Mouse (Mus musculus): Measurements from ENCODE around the gene Syn3.

DNA sequence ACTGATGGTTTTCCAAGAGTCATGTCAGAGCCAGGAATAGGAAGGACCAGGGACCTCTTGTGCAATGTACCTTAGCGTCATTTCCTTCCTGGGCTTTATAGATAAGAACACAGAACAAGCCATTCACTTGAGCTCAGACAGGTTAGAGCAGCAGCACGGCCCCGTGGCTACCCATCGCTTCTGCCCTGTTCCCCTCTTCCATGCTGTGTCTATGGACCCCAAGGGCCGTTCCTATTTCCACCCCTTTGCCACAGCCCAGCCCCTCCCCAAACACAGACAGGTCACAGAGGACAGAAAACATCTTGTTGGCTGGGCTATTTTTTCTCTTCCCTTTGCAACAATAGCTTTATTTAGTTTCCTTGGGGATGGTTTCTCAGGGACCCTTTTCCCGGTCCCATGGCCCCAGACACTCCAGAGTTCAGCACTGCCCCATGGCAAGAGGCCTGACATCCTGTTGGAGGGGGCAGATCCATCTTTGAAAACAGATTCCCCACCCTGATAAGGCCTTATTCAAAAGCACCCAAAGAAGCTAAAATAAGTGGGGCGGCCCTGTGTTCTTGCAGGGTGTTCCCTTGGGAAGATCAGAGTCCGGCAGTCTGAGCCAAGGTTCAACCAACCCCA lies 359.5 kb downstream of the Syn3 start:
- TF ChIP-seq CTCF (IDR thresholded peaks at IDR 0.05; ENCODE audit: borderline replicate concordance, extremely low read depth, insufficient read depth, insufficient read length) (no peak), POLR2A (IDR thresholded peaks at IDR 0.05; ENCODE audit: borderline replicate concordance, extremely low read depth, insufficient read depth, insufficient read length, poor library complexity, severe bottlenecking) (no peak)
